Comparison of ENCODE assay signal across 11 mouse cellular contexts in genomic region chr12:69513166-69513565, GRCm38 (mm10).
A peak's percentile ranks its signal among the peaks of the same experiment; 100 is the strongest.
DNase-seq lines count a peak whose midpoint lies in the region; ATAC-seq and TF ChIP-seq lines count a peak whose summit lies in the region.
"Had no signal": no experiment of that assay in that cellular context is flagged by ENCODE, and none has a peak within 500 bp of the region (broad histone marks: within the 10 kb centered on the region; RNA-seq: fewer than 3 reads in every experiment).

No protein-coding gene starts in this region.

- H3K4me3 ChIP-seq in heart, embryonic 15.5 days: no peak overlapping the region
- no peak overlapping the region for H3K4me3 ChIP-seq in heart, embryonic 12.5 days
- H3K4me3 ChIP-seq in intestine, embryonic 15.5 days (replicated peaks): no peak overlapping the region
- no peak overlapping the region for H3K4me3 ChIP-seq in lung, adult 2 months (replicated peaks; ENCODE audit: extremely low read depth, low read depth, low read length)
- no peak overlapping the region for H3K4me3 ChIP-seq in forebrain, embryonic 15.5 days
- H3K4me3 ChIP-seq: heart, embryonic 13.5 days; midbrain, embryonic 15.5 days had no signal

- H3K4me2 ChIP-seq in heart, embryonic 15.5 days: no peak overlapping the region
- no peak overlapping the region for H3K4me2 ChIP-seq in heart, embryonic 12.5 days
- no peak overlapping the region for H3K4me2 ChIP-seq in intestine, embryonic 15.5 days (replicated peaks)
- no peak overlapping the region for H3K4me2 ChIP-seq in forebrain, embryonic 15.5 days (replicated peaks)
- H3K4me2 ChIP-seq: heart, embryonic 13.5 days; midbrain, embryonic 15.5 days had no signal

- TF ChIP-seq CTCF in lung, adult 2 months (IDR thresholded peaks at IDR 0.05; ENCODE audit: insufficient read depth, low read length): no peak

- 0 out of 2 replicates have a peak, but pooled peaks have one; percentile 33 for ATAC-seq in heart, embryonic 15.5 days (replicated peaks; ENCODE audit: insufficient number of reproducible peaks, insufficient read depth, low FRiP score, low read depth)
- no peak for ATAC-seq in heart, embryonic 12.5 days (ENCODE audit: insufficient number of reproducible peaks, low FRiP score)
- peak; percentile 66 for ATAC-seq in intestine, embryonic 15.5 days
- ATAC-seq in forebrain, embryonic 15.5 days (replicated peaks): no peak
- ATAC-seq: midbrain, embryonic 15.5 days had no signal

- H3K27ac ChIP-seq in heart, embryonic 15.5 days: no peak overlapping the region
- H3K27ac ChIP-seq in heart, embryonic 12.5 days (ENCODE audit: poor library complexity, severe bottlenecking): no peak overlapping the region
- H3K27ac ChIP-seq in intestine, embryonic 15.5 days: no peak overlapping the region
- H3K27ac ChIP-seq in forebrain, embryonic 15.5 days (replicated peaks): no peak overlapping the region
- H3K27ac ChIP-seq: heart, embryonic 13.5 days; midbrain, embryonic 15.5 days had no signal

- peaks cover 13% of the 10 kb centered on the region for H3K4me1 ChIP-seq in heart, embryonic 15.5 days (replicated peaks)
- H3K4me1 ChIP-seq in heart, embryonic 12.5 days (replicated peaks): peaks cover 25% of the 10 kb centered on the region
- H3K4me1 ChIP-seq in intestine, embryonic 15.5 days (replicated peaks): peaks cover 14% of the 10 kb centered on the region; the same call in 1 of the 2 replicates
- peaks cover 13% of the 10 kb centered on the region for H3K4me1 ChIP-seq in lung, adult 2 months (ENCODE audit: control insufficient read depth, insufficient read depth, low read length)
- no peaks in the 10 kb centered on the region for H3K4me1 ChIP-seq in forebrain, embryonic 15.5 days
- H3K4me1 ChIP-seq: midbrain, embryonic 15.5 days had no signal

- TF ChIP-seq POLR2A in lung, adult 2 months (IDR thresholded peaks at IDR 0.05; ENCODE audit: borderline replicate concordance, extremely low read depth, low read depth, low read length): 0 out of 2 replicates have a peak, but pooled peaks have one; percentile 8

- 33% methylated on average over 4 of the region's 4 CpGs for WGBS in heart, embryonic 15.5 days
- 61% methylated on average over 4 of the region's 4 CpGs for WGBS in heart, embryonic 12.5 days
- 47% methylated on average over 4 of the region's 4 CpGs for WGBS in intestine, embryonic 15.5 days
- WGBS in lung, adult 2 months: 16% methylated on average over 4 of the region's 4 CpGs
- WGBS in forebrain, embryonic 15.5 days: 73% methylated on average over 4 of the region's 4 CpGs

- H3K9ac ChIP-seq in heart, embryonic 15.5 days: no peak overlapping the region
- no peak overlapping the region for H3K9ac ChIP-seq in heart, embryonic 12.5 days
- no peak overlapping the region for H3K9ac ChIP-seq in intestine, embryonic 15.5 days
- no peak overlapping the region for H3K9ac ChIP-seq in forebrain, embryonic 15.5 days (replicated peaks)
- H3K9ac ChIP-seq: heart, embryonic 13.5 days; midbrain, embryonic 15.5 days had no signal

- H3K9me3 ChIP-seq in heart, embryonic 15.5 days (replicated peaks): no peaks in the 10 kb centered on the region
- H3K9me3 ChIP-seq in heart, embryonic 12.5 days (replicated peaks): no peaks in the 10 kb centered on the region
- H3K9me3 ChIP-seq in intestine, embryonic 15.5 days: no peaks in the 10 kb centered on the region
- H3K9me3 ChIP-seq in forebrain, embryonic 15.5 days: no peaks in the 10 kb centered on the region
- H3K9me3 ChIP-seq: heart, embryonic 13.5 days; midbrain, embryonic 15.5 days had no signal

- DNase-seq in lung, adult 2 months: peak; percentile 44
- DNase-seq in splenic B cell, adult 2 months (ENCODE audit: low read depth, low spot score): peak; percentile 70
- DNase-seq in gastrocnemius, postnatal 4 days (ENCODE audit: low spot score in 2 of 2): no peak
- no peak for DNase-seq in left cerebral cortex, postnatal 14 days (ENCODE audit: low spot score in 2 of 2)
- DNase-seq: cerebellum, postnatal 14 days had no signal

- intact Hi-C loops in left cerebral cortex, postnatal 14 days (cut with DNase I): no loop called here

- no peaks in the 10 kb centered on the region for H3K27me3 ChIP-seq in heart, embryonic 15.5 days
- H3K27me3 ChIP-seq in heart, embryonic 12.5 days (replicated peaks): no peaks in the 10 kb centered on the region
- H3K27me3 ChIP-seq in intestine, embryonic 15.5 days (replicated peaks): no peaks in the 10 kb centered on the region
- no peaks in the 10 kb centered on the region for H3K27me3 ChIP-seq in splenic B cell, adult 2 months (ENCODE audit: control insufficient read depth, insufficient read depth, low read length, poor library complexity, severe bottlenecking)
- H3K27me3 ChIP-seq in forebrain, embryonic 15.5 days: no peaks in the 10 kb centered on the region
- H3K27me3 ChIP-seq: heart, embryonic 13.5 days; midbrain, embryonic 15.5 days had no signal

- H3K36me3 ChIP-seq in heart, embryonic 15.5 days: no peaks in the 10 kb centered on the region
- no peaks in the 10 kb centered on the region for H3K36me3 ChIP-seq in heart, embryonic 12.5 days
- H3K36me3 ChIP-seq in intestine, embryonic 15.5 days: no peaks in the 10 kb centered on the region
- no peaks in the 10 kb centered on the region for H3K36me3 ChIP-seq in splenic B cell, adult 2 months (ENCODE audit: control insufficient read depth, insufficient read depth, low read length, poor library complexity, severe bottlenecking)
- H3K36me3 ChIP-seq in forebrain, embryonic 15.5 days: no peaks in the 10 kb centered on the region
- H3K36me3 ChIP-seq: heart, embryonic 13.5 days; midbrain, embryonic 15.5 days had no signal

Comparison
In these comparisons a context has a peak if more than half of its experiments do, and no peak if none do; other contexts are left out.
1. ATAC-seq: peak in heart, embryonic 15.5 days (single experiment) and intestine, embryonic 15.5 days (single experiment); none in heart, embryonic 12.5 days (single experiment) and forebrain, embryonic 15.5 days (single experiment).
2. DNase-seq: peak in lung, adult 2 months (single experiment) and splenic B cell, adult 2 months (single experiment); none in gastrocnemius, postnatal 4 days (0 of 2) and left cerebral cortex, postnatal 14 days (0 of 2).